Mouse (Mus musculus): ENCODE results near the gene P2ry13. TPM values are rescaled to one million over a fixed set of nuclear protein-coding genes. Genes with fewer than 3 reads are reported as not detected.

The P2ry13 gene
- polyA plus RNA-seq, 1 experiment from 2014 or later: 0.49 TPM

DNA sequence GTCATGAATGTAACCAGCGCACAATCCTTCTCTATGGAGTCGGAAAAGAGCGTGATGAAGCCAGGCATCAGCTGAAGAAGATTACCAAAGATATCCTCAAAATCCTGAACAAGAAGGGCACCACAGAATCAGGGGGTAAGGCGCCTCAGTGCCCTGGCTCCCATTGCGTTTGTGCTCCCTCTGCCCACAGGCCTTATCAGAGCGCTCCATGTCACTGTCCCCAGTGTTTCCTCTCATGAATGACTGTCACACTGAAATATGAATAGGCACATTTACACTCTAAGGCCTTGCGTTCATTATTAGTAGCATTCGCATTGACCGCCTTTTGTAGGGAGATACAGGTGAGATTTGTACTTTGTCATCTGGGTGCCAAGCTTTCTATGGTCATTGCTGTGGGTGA is 17.0 kb upstream of the P2ry13 start:
- 87% methylated on average over 9 of the region's 9 CpGs for WGBS (ENCODE audit: insufficient replicate concordance)
- no peak for ATAC-seq (replicated peaks; ENCODE audit: insufficient number of reproducible peaks, low FRiP score, low TSS enrichment)
- no peaks in the 10 kb centered on the region for H3K36me3 ChIP-seq (ENCODE audit: control insufficient read depth, insufficient read depth, low read length)
- no peak overlapping the region for H3K9ac ChIP-seq (ENCODE audit: low read depth, low read length)
- peaks cover 9% of the 10 kb centered on the region for H3K4me1 ChIP-seq (ENCODE audit: control insufficient read depth, insufficient read depth, low read length)
- H3K4me3 ChIP-seq (ENCODE audit: low read depth, low read length): no peak overlapping the region
- no peaks in the 10 kb centered on the region for H3K27me3 ChIP-seq (ENCODE audit: control insufficient read depth, insufficient read depth, low read length)
- H3K9me3 ChIP-seq (replicated peaks; ENCODE audit: control insufficient read depth, low read length): no peaks in the 10 kb centered on the region
- H3K27ac ChIP-seq (ENCODE audit: low read depth, low read length): no peak overlapping the region
- no peak overlapping the region for H3K4me2 ChIP-seq

GRCm38 (mm10) chr3:59225411-59225810 is 14.7 kb upstream of the P2ry13 start:
- no peak overlapping the region for H3K4me2 ChIP-seq
- no peak overlapping the region for H3K27ac ChIP-seq (ENCODE audit: low read depth, low read length)
- H3K9ac ChIP-seq (ENCODE audit: low read depth, low read length): no peak overlapping the region
- ATAC-seq (replicated peaks; ENCODE audit: insufficient number of reproducible peaks, low FRiP score, low TSS enrichment): no peak
- H3K4me1 ChIP-seq (ENCODE audit: control insufficient read depth, insufficient read depth, low read length): peaks cover 9% of the 10 kb centered on the region
- no peaks in the 10 kb centered on the region for H3K36me3 ChIP-seq (ENCODE audit: control insufficient read depth, insufficient read depth, low read length)
- H3K27me3 ChIP-seq (ENCODE audit: control insufficient read depth, insufficient read depth, low read length): no peaks in the 10 kb centered on the region
- H3K9me3 ChIP-seq (replicated peaks; ENCODE audit: control insufficient read depth, low read length): no peaks in the 10 kb centered on the region
- no peak overlapping the region for H3K4me3 ChIP-seq (ENCODE audit: low read depth, low read length)

DNA sequence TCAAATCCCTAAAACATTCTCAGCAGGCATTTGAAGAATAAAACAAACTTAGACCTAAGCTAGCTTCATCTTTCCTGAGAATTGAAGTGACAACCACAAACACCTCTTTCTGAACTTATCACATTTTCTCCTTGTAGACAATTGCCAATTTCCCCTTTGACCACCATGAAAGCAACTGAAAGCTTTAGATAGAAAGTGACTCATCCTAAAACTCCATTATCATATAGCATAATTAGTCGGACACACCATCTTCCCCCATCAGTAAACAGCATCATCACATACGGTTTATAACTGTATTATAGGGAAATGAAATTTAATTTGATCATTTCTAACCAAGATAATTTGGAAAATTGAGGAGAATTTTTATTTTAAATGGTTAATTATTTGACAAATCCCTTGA is 11.6 kb upstream of the P2ry13 start:
- 90% methylated on average over 2 of the region's 2 CpGs for WGBS (ENCODE audit: insufficient replicate concordance)
- Histone ChIP-seq H3K27me3 (ENCODE audit: control insufficient read depth, insufficient read depth, low read length) (no peaks in the 10 kb centered on the region), H3K4me2 (no peak overlapping the region), H3K9me3 (replicated peaks; ENCODE audit: control insufficient read depth, low read length) (no peaks in the 10 kb centered on the region), H3K4me3 (ENCODE audit: low read depth, low read length) (no peak overlapping the region), H3K9ac (ENCODE audit: low read depth, low read length) (no peak overlapping the region), H3K36me3 (ENCODE audit: control insufficient read depth, insufficient read depth, low read length) (no peaks in the 10 kb centered on the region), H3K4me1 (ENCODE audit: control insufficient read depth, insufficient read depth, low read length) (no peaks in the 10 kb centered on the region), H3K27ac (ENCODE audit: low read depth, low read length) (no peak overlapping the region)
- no peak for ATAC-seq (replicated peaks; ENCODE audit: insufficient number of reproducible peaks, low FRiP score, low TSS enrichment)

GRCm38 (mm10) chr3:59219326-59219725 is 8.6 kb upstream of the P2ry13 start:
- Histone ChIP-seq H3K4me2 (no peak overlapping the region), H3K4me3 (ENCODE audit: low read depth, low read length) (no peak overlapping the region), H3K27me3 (ENCODE audit: control insufficient read depth, insufficient read depth, low read length) (no peaks in the 10 kb centered on the region), H3K9ac (ENCODE audit: low read depth, low read length) (no peak overlapping the region), H3K9me3 (replicated peaks; ENCODE audit: control insufficient read depth, low read length) (no peaks in the 10 kb centered on the region), H3K4me1 (ENCODE audit: control insufficient read depth, insufficient read depth, low read length) (no peaks in the 10 kb centered on the region), H3K27ac (ENCODE audit: low read depth, low read length) (no peak overlapping the region), H3K36me3 (ENCODE audit: control insufficient read depth, insufficient read depth, low read length) (no peaks in the 10 kb centered on the region)
- no peak for ATAC-seq (replicated peaks; ENCODE audit: insufficient number of reproducible peaks, low FRiP score, low TSS enrichment)
- 80% methylated on average over 2 of the region's 2 CpGs for WGBS (ENCODE audit: insufficient replicate concordance)

GRCm38 (mm10) chr3:59217211-59217610 is 6.5 kb upstream of the P2ry13 start:
- Histone ChIP-seq H3K9me3 (replicated peaks; ENCODE audit: control insufficient read depth, low read length) (no peaks in the 10 kb centered on the region), H3K4me3 (ENCODE audit: low read depth, low read length) (no peak overlapping the region), H3K27me3 (ENCODE audit: control insufficient read depth, insufficient read depth, low read length) (no peaks in the 10 kb centered on the region), H3K36me3 (ENCODE audit: control insufficient read depth, insufficient read depth, low read length) (no peaks in the 10 kb centered on the region), H3K4me2 (no peak overlapping the region), H3K27ac (ENCODE audit: low read depth, low read length) (no peak overlapping the region), H3K4me1 (ENCODE audit: control insufficient read depth, insufficient read depth, low read length) (no peaks in the 10 kb centered on the region), H3K9ac (ENCODE audit: low read depth, low read length) (no peak overlapping the region)
- WGBS (ENCODE audit: insufficient replicate concordance): 90% methylated on average over 10 of the region's 10 CpGs
- no peak for ATAC-seq (replicated peaks; ENCODE audit: insufficient number of reproducible peaks, low FRiP score, low TSS enrichment)

GRCm38 (mm10) chr3:59212404-59212803 is 1.7 kb upstream of the P2ry13 start:
- H3K4me1 ChIP-seq (ENCODE audit: control insufficient read depth, insufficient read depth, low read length): no peaks in the 10 kb centered on the region
- no peak overlapping the region for H3K4me2 ChIP-seq
- H3K36me3 ChIP-seq (ENCODE audit: control insufficient read depth, insufficient read depth, low read length): no peaks in the 10 kb centered on the region
- ATAC-seq (replicated peaks; ENCODE audit: insufficient number of reproducible peaks, low FRiP score, low TSS enrichment): no peak
- H3K27me3 ChIP-seq (ENCODE audit: control insufficient read depth, insufficient read depth, low read length): no peaks in the 10 kb centered on the region
- no peak overlapping the region for H3K9ac ChIP-seq (ENCODE audit: low read depth, low read length)
- no peaks in the 10 kb centered on the region for H3K9me3 ChIP-seq (replicated peaks; ENCODE audit: control insufficient read depth, low read length)
- no peak overlapping the region for H3K27ac ChIP-seq (ENCODE audit: low read depth, low read length)
- H3K4me3 ChIP-seq (ENCODE audit: low read depth, low read length): no peak overlapping the region

DNA sequence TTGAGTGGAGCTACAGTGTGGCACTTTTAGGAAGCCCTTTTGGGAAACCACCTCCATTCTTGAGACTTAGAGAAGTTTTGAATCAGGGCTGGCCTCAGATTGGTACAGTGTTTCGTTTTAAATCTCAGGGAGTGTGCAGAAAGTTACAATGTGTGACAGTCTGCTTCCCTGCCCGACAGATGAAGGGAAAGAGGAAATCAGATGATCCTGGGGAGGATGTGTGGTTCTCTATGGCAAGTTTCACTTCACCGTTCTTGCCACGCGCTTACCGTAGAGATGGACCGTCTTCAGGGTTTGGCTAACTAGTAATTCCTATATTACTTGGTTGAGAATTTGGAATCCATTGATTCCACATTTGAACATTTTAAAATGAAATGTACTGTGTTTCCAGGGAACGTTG is 1.1 kb upstream of the P2ry13 start:
- no peak overlapping the region for H3K27ac ChIP-seq (ENCODE audit: low read depth, low read length)
- H3K36me3 ChIP-seq (ENCODE audit: control insufficient read depth, insufficient read depth, low read length): no peaks in the 10 kb centered on the region
- H3K4me1 ChIP-seq (ENCODE audit: control insufficient read depth, insufficient read depth, low read length): no peaks in the 10 kb centered on the region
- H3K4me2 ChIP-seq: no peak overlapping the region
- H3K4me3 ChIP-seq (ENCODE audit: low read depth, low read length): no peak overlapping the region
- no peak overlapping the region for H3K9ac ChIP-seq (ENCODE audit: low read depth, low read length)
- ATAC-seq (replicated peaks; ENCODE audit: insufficient number of reproducible peaks, low FRiP score, low TSS enrichment): no peak
- H3K27me3 ChIP-seq (ENCODE audit: control insufficient read depth, insufficient read depth, low read length): no peaks in the 10 kb centered on the region
- no peaks in the 10 kb centered on the region for H3K9me3 ChIP-seq (replicated peaks; ENCODE audit: control insufficient read depth, low read length)
- WGBS (ENCODE audit: insufficient replicate concordance): 87% methylated on average over 8 of the region's 8 CpGs

DNA sequence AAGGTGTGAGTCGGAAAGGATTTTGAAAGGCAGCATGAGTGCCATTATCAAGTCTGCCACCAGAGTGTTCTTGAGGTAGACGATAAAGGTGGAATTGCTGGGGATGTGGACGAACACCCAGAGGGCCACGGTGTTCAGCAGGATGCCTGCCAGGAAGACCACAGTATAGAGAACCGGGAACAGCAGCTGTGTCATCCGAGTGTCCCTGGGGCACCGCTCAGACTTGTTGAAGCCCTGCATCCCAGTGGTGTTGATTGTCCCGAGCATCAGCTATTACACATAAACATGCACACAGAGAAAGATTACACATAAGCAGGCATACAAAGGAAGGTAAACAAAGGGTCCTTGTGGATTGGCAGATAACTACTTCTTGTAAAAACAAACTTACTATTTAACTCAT is 593 bp downstream of the P2ry13 start:
- Histone ChIP-seq H3K27ac (ENCODE audit: low read depth, low read length) (no peak overlapping the region), H3K4me3 (ENCODE audit: low read depth, low read length) (no peak overlapping the region), H3K36me3 (ENCODE audit: control insufficient read depth, insufficient read depth, low read length) (no peaks in the 10 kb centered on the region), H3K4me2 (no peak overlapping the region), H3K9me3 (replicated peaks; ENCODE audit: control insufficient read depth, low read length) (no peaks in the 10 kb centered on the region), H3K9ac (ENCODE audit: low read depth, low read length) (no peak overlapping the region), H3K27me3 (ENCODE audit: control insufficient read depth, insufficient read depth, low read length) (no peaks in the 10 kb centered on the region), H3K4me1 (ENCODE audit: control insufficient read depth, insufficient read depth, low read length) (peaks cover 6% of the 10 kb centered on the region)
- 49% methylated on average over 8 of the region's 8 CpGs for WGBS (ENCODE audit: insufficient replicate concordance)
- ATAC-seq (replicated peaks; ENCODE audit: insufficient number of reproducible peaks, low FRiP score, low TSS enrichment): no peak

DNA sequence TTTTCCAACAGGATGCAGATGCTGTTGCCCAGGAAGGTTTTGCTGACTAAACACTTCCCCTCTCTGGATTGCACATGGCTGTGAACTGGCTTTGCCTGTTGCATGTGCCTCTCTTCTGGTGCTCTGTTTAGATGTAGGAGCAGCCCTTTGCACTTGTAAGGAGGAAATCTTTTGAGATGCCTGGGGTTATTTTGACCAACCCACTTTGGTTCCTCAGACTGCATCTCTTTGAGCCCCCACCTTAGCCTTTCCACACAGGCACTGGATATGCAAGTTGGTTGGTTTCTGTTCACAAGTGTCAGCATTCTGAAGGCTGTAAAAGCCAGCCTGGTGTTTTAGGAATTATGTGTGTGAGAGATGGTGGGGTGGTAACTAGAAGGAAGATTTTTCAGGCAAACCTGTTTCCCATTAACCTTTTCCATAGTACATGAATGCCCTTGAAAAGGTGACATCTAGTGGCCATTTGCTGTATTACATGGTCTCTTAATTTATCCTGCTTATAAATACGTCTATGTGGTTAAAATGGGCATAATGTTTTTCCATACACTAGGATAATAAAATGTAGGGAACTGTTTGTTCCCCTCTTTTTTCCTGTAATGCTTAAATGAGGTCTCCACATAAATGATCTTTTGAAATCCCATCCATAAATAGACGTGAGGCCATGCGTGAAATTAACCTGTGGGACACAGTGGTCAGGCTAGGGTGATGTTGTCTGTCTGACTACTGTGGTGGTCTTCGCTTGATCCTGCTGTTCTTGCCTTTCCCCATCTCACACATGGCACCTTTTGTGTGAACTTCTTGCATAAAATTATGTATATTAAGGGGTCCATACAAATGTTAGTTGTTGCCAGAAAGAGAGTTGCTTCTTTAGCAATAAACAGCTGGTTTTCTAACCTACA is 1.8 kb downstream of the P2ry13 start:
- H3K4me2 ChIP-seq: no peak overlapping the region
- ATAC-seq (replicated peaks; ENCODE audit: insufficient number of reproducible peaks, low FRiP score, low TSS enrichment): no peak
- no peak overlapping the region for H3K4me3 ChIP-seq (ENCODE audit: low read depth, low read length)
- H3K36me3 ChIP-seq (ENCODE audit: control insufficient read depth, insufficient read depth, low read length): no peaks in the 10 kb centered on the region
- H3K27me3 ChIP-seq (ENCODE audit: control insufficient read depth, insufficient read depth, low read length): no peaks in the 10 kb centered on the region
- no peak overlapping the region for H3K9ac ChIP-seq (ENCODE audit: low read depth, low read length)
- 68% methylated on average over 4 of the region's 4 CpGs for WGBS (ENCODE audit: insufficient replicate concordance)
- H3K9me3 ChIP-seq (replicated peaks; ENCODE audit: control insufficient read depth, low read length): no peaks in the 10 kb centered on the region
- peaks cover 18% of the 10 kb centered on the region for H3K4me1 ChIP-seq (ENCODE audit: control insufficient read depth, insufficient read depth, low read length)
- H3K27ac ChIP-seq (ENCODE audit: low read depth, low read length): no peak overlapping the region

All from heart, embryonic 11.5 days (tissue).